Mouse (Mus musculus) midbrain, embryonic 14.5 days (tissue): ENCODE measurements around the gene G3bp1. TPM values are rescaled to one million over a fixed set of nuclear protein-coding genes. Genes with fewer than 3 reads are reported as not detected.
A peak's percentile ranks its signal among the peaks of the same experiment; 100 is the strongest.

Source experiments
- ATAC-seq: fragments of 200-750 bp; cut with Nextera tagmentation; 2 replicates; pipeline ENCODE4 v1.8.0; 2017; ENCODE audit warnings: moderate number of reproducible peaks, moderate library complexity; ENCODE audit not compliant: low FRiP score, low TSS enrichment
- DNase-seq: peaks from one replicate; pipeline ENCODE4 v3.0.0-alpha.2; 2015
- H3K27ac ChIP-seq: fragments of 300-500 bp; sonication (generic); replicated peaks from 2 replicates; pipeline ENCODE4 v1.5.1; 2014; ENCODE audit warnings: mild to moderate bottlenecking, low read depth, low read length, moderate library complexity
- H3K27me3 ChIP-seq: fragments of 300-500 bp; sonication (generic); 2 replicates; pipeline ENCODE4 v1.6.1; 2014; ENCODE audit warnings: low read length, control low read depth, mixed read lengths; ENCODE audit not compliant: control insufficient read depth, insufficient read depth
- H3K36me3 ChIP-seq: fragments of 300-500 bp; sonication (generic); 2 replicates; pipeline ENCODE4 v1.6.1; 2014; ENCODE audit warnings: low read length, control low read depth; ENCODE audit not compliant: control insufficient read depth, insufficient read depth
- H3K4me1 ChIP-seq: fragments of 300-500 bp; sonication (generic); 2 replicates; pipeline ENCODE4 v1.6.1; 2014; ENCODE audit warnings: mild to moderate bottlenecking, antibody characterized with exemption, low read length, control low read depth; ENCODE audit not compliant: control insufficient read depth, insufficient read depth
- H3K4me2 ChIP-seq: fragments of 300-500 bp; sonication (generic); 2 replicates; pipeline ENCODE4 v1.6.1; 2014; ENCODE audit warnings: mild to moderate bottlenecking, low read length, moderate library complexity
- H3K4me3 ChIP-seq: fragments of 300-500 bp; sonication (generic); replicated peaks from 2 replicates; pipeline ENCODE4 v1.5.1; 2014; ENCODE audit warnings: low read depth, low read length
- H3K9ac ChIP-seq: fragments of 300-500 bp; sonication (generic); replicated peaks from 2 replicates; pipeline ENCODE4 v1.6.1; 2014; ENCODE audit warnings: mild to moderate bottlenecking, low read length, moderate library complexity
- H3K9me3 ChIP-seq: fragments of 300-500 bp; sonication (generic); 2 replicates; pipeline ENCODE4 v1.6.1; 2016; ENCODE audit warnings: low read length, control low read depth, mixed read lengths; ENCODE audit not compliant: control insufficient read depth
- WGBS: fragments of 180-500 bp; shearing (Covaris S2); extraction: QIAGEN DNeasy Blood & Tissue Kit; methylation state at CpG from one replicate; pipeline ENCODE4 v1.1.7; 2014; 5-methylcytosine and 5-hydroxymethylcytosine counted together
- polyA plus RNA-seq: library from polyadenylated mRNA; unstranded; fragments of >200 nt; fragmentation: Nextera tagmentation; extraction: Ambion mirVana; gene quantifications from 2 replicates; pipeline ENCODE4 v1.2.1, GENCODE M21; 2014

Gene G3bp1
- polyA plus RNA-seq, 1 experiment from 2014 or later = 125 TPM

GRCm38 (mm10) chr11:55505485-55505884, 36.0 kb downstream of the G3bp1 start:
- no peak for ATAC-seq

DNA sequence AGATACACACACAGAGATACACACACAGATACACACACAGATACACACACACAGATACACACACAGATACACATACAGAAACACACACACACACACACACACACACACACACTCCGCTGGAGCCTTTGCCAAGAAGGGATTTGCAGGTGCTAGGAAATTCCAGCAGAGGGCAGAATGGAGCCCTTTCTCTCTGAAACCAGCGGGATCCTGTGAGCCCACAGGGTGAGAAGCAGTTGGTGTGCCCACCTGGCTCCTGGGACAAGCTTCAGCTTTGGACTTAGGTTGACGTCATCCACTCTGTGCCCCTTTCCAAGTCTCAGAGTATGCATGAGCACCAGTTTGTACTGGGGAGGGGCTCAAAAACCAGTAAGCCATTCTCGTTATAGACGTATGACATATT, 41.9 kb downstream of the G3bp1 start:
- 63% methylated on average over 5 of the region's 5 CpGs for WGBS
- DNase-seq = peak; percentile 68

More at GRCm38 (mm10) chr11:55505485-55505884, 36.0 kb downstream of the G3bp1 start:
- Histone ChIP-seq H3K27me3 (no peaks in the 10 kb centered on the region), H3K4me2 (no peak overlapping the region), H3K27ac (no peak overlapping the region), H3K9ac (no peak overlapping the region), H3K4me1 (no peaks in the 10 kb centered on the region), H3K9me3 (no peaks in the 10 kb centered on the region), H3K4me3 (no peak overlapping the region), H3K36me3 (peaks cover 30% of the 10 kb centered on the region)
- DNase-seq = no peak
- WGBS = 83% methylated on average over 3 of the region's 3 CpGs

GRCm38 (mm10) chr11:55517666-55518065, 48.2 kb downstream of the G3bp1 start:
- 67% methylated on average over 5 of the region's 5 CpGs for WGBS
- Histone ChIP-seq H3K27ac (no peak overlapping the region), H3K4me2 (no peak overlapping the region), H3K36me3 (no peaks in the 10 kb centered on the region), H3K27me3 (no peaks in the 10 kb centered on the region), H3K9me3 (no peaks in the 10 kb centered on the region), H3K4me1 (no peaks in the 10 kb centered on the region), H3K9ac (no peak overlapping the region), H3K4me3 (no peak overlapping the region)
- DNase-seq (no peak), ATAC-seq (no peak)

More for the DNA sequence above, 41.9 kb downstream of the G3bp1 start:
- Histone ChIP-seq H3K27ac (no peak overlapping the region), H3K36me3 (no peaks in the 10 kb centered on the region), H3K4me1 (no peaks in the 10 kb centered on the region), H3K9me3 (no peaks in the 10 kb centered on the region), H3K9ac (no peak overlapping the region), H3K4me2 (no peak overlapping the region), H3K4me3 (no peak overlapping the region), H3K27me3 (no peaks in the 10 kb centered on the region)
- no peak for ATAC-seq

DNA sequence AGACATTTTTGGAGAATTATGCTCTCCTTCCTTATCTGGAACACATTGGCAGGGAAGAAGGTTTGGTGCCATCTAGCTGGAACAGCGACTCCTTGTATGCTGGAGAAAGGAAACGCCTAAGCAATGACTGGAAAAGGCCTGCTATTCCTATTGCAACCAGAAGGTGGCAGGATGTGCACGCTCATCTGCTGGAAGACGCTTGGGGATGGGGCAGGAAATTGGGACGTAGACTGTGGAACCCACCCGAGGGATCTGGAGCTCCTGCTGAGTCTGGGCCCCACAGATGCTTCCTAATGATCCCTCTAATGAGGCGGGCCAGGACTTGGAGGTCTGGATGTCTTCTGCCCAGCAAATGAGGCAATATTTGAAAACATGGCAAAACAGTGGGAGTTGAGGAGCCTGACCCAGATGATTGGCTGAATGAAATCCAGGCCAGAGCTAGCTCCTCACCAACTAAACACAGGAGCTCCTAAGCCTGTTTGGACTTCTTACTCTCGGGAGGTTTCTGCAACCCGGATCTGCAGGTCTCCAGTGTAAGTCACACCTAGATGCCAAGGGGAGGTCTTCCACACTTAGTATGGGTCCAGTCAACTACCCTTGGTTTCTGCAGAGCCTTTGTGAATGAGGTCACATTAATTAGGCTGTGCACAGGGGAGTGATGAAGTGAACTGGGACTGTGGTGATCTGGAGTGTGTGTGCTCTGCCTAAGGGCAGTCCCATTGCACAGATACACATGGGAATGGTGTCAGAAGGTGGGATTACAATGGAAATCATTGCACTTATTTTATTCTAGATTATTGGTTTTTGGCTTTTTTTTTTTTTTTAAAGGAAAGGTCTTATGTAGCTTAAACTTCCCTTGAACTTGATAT, 49.6 kb downstream of the G3bp1 start:
- ATAC-seq (peak; percentile 37; the same call in 1 of the 2 replicates), DNase-seq (peak; percentile 91)
- H3K27ac ChIP-seq = no peak overlapping the region
- no peak overlapping the region for H3K9ac ChIP-seq
- no peaks in the 10 kb centered on the region for H3K9me3 ChIP-seq
- no peak overlapping the region for H3K4me3 ChIP-seq
- no peaks in the 10 kb centered on the region for H3K27me3 ChIP-seq
- 6% methylated on average over 9 of the region's 9 CpGs for WGBS
- no peaks in the 10 kb centered on the region for H3K36me3 ChIP-seq
- no peaks in the 10 kb centered on the region for H3K4me1 ChIP-seq
- peak overlapping the region; percentile 31; the same call in 1 of the 2 replicates for H3K4me2 ChIP-seq

DNA sequence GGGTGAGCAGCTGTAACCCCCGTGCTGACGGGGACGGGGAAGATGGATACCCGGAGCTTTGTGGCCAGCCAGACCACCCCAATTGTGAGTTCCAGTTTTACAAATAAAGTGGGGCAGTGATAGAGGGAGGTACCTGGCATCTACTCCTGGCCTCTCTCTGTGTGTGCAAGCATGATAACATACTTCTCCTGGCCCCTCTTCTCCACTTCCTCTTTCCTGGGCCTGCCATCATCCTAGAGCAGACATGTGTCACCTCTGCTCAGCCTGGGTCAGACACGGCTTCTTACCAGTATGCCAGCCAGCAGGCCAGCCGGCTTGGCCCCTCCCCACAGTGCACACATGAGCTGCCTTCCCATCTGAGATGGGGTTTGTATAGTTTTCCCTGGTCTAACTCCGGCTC, 61.3 kb downstream of the G3bp1 start:
- Histone ChIP-seq H3K4me3 (no peak overlapping the region), H3K27ac (no peak overlapping the region), H3K36me3 (no peaks in the 10 kb centered on the region), H3K9ac (no peak overlapping the region), H3K4me2 (no peak overlapping the region), H3K4me1 (no peaks in the 10 kb centered on the region), H3K9me3 (no peaks in the 10 kb centered on the region), H3K27me3 (no peaks in the 10 kb centered on the region)
- ATAC-seq (no peak), DNase-seq (no peak)
- WGBS = 72% methylated on average over 7 of the region's 7 CpGs

DNA sequence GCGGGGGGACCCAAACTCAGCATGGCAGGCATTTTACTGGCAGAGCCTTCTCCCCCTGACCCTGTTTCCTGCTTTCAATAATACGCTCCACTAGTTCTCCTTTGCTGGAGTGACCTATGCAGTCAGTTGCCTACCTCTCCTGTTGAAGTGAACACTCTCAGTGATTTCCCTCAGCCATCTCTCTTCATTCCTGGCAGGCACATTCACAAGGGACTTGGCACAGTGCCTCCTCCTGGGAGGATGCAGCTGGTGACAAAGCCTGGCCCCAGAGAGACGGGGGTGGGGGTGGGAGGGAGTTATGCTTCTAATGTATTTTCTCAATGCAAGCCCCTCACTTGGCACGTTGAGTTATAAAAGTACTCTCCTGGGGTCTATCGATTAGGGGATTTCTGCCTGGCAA, 63.9 kb downstream of the G3bp1 start:
- Histone ChIP-seq H3K4me1 (no peaks in the 10 kb centered on the region), H3K9ac (no peak overlapping the region), H3K4me2 (no peak overlapping the region), H3K27me3 (no peaks in the 10 kb centered on the region), H3K4me3 (no peak overlapping the region), H3K27ac (no peak overlapping the region), H3K9me3 (no peaks in the 10 kb centered on the region), H3K36me3 (no peaks in the 10 kb centered on the region)
- ATAC-seq (no peak), DNase-seq (peak; percentile 63)
- WGBS = 55% methylated on average over 5 of the region's 5 CpGs

GRCm38 (mm10) chr11:55534766-55535165, 65.3 kb downstream of the G3bp1 start:
- ATAC-seq (no peak), DNase-seq (no peak)
- no peaks in the 10 kb centered on the region for H3K9me3 ChIP-seq
- no peaks in the 10 kb centered on the region for H3K4me1 ChIP-seq
- no peak overlapping the region for H3K4me2 ChIP-seq
- H3K36me3 ChIP-seq = no peaks in the 10 kb centered on the region
- H3K27ac ChIP-seq = no peak overlapping the region
- H3K9ac ChIP-seq = no peak overlapping the region
- 56% methylated on average over 2 of the region's 2 CpGs for WGBS
- no peaks in the 10 kb centered on the region for H3K27me3 ChIP-seq
- H3K4me3 ChIP-seq = no peak overlapping the region

- no peak overlapping the region for H3K27ac ChIP-seq
Observed at GRCm38 (mm10) chr11:55542128-55542527, 72.6 kb downstream of the G3bp1 start.

DNA sequence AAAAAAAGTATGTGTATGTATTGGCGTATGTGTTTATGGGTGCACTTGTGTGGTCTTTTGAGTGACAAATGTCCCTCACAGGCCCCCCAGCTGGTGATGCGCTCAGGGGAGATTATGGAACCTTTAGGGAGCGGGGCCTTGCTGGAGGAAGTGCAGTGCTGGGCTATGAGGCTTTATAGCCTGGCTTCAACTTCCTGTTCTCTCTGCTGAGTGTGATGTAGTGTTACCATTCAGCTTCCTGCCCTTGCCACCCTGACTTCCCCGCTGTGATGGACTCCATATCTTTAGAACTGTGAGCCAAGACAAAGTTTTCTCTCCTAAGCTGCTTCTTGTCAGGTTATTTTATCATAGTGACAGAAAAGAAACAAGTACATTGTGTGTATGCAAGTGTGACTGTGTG, 73.2 kb downstream of the G3bp1 start:
- DNase-seq (no peak), ATAC-seq (no peak)
- 68% methylated on average over 4 of the region's 4 CpGs for WGBS
- Histone ChIP-seq H3K36me3 (no peaks in the 10 kb centered on the region), H3K4me2 (no peak overlapping the region), H3K9me3 (no peaks in the 10 kb centered on the region), H3K27ac (no peak overlapping the region), H3K27me3 (no peaks in the 10 kb centered on the region), H3K4me1 (no peaks in the 10 kb centered on the region), H3K9ac (no peak overlapping the region), H3K4me3 (no peak overlapping the region)

More at GRCm38 (mm10) chr11:55542128-55542527, 72.6 kb downstream of the G3bp1 start:
- Histone ChIP-seq H3K4me2 (no peak overlapping the region), H3K36me3 (no peaks in the 10 kb centered on the region), H3K4me1 (no peaks in the 10 kb centered on the region), H3K9me3 (no peaks in the 10 kb centered on the region), H3K27me3 (no peaks in the 10 kb centered on the region), H3K4me3 (no peak overlapping the region), H3K9ac (no peak overlapping the region)
- DNase-seq (no peak), ATAC-seq (no peak)
- WGBS = 69% methylated on average over 7 of the region's 7 CpGs
